Mouse (Mus musculus) limb, embryonic 11.5 days (tissue): ENCODE results near the gene Pik3r1. TPM values are rescaled to one million over a fixed set of nuclear protein-coding genes. Genes with fewer than 3 reads are reported as not detected.

Experiments
- ATAC-seq: fragments of 200-750 bp; cut with Nextera tagmentation; 2 replicates; pipeline ENCODE4 v1.8.0; 2017; ENCODE audit warnings: low read depth; ENCODE audit not compliant: insufficient number of reproducible peaks, low FRiP score, low TSS enrichment
- DNase-seq: peaks from one replicate; pipeline ENCODE4 v3.0.0-alpha.2; 2015; ENCODE audit warnings: low spot score
- H3K27ac ChIP-seq: fragments of 300-500 bp; sonication (generic); replicated peaks from 2 replicates; pipeline ENCODE4 v1.5.1; 2014; ENCODE audit warnings: low read depth, mild to moderate bottlenecking, low read length
- H3K27me3 ChIP-seq: fragments of 300-500 bp; sonication (generic); 2 replicates; pipeline ENCODE4 v1.6.1; 2014; ENCODE audit warnings: mild to moderate bottlenecking, low read length, mixed read lengths; ENCODE audit not compliant: control insufficient read depth, insufficient read depth
- H3K36me3 ChIP-seq: fragments of 300-500 bp; sonication (generic); 2 replicates; pipeline ENCODE4 v1.6.1; 2014; ENCODE audit warnings: mild to moderate bottlenecking, low read length, moderate library complexity, mixed read lengths; ENCODE audit not compliant: control insufficient read depth, insufficient read depth
- H3K4me1 ChIP-seq: fragments of 300-500 bp; sonication (generic); 2 replicates; pipeline ENCODE4 v1.6.1; 2014; ENCODE audit warnings: low read length, mixed read lengths; ENCODE audit not compliant: control insufficient read depth, insufficient read depth
- H3K4me2 ChIP-seq: fragments of 300-500 bp; sonication (generic); 2 replicates; pipeline ENCODE4 v1.6.1; 2014; ENCODE audit warnings: low read depth, mild to moderate bottlenecking, moderate library complexity; ENCODE audit not compliant: severe bottlenecking
- H3K4me3 ChIP-seq: fragments of 300-500 bp; sonication (generic); 2 replicates; pipeline ENCODE4 v1.5.1; 2014; ENCODE audit warnings: low read depth, low read length
- H3K9ac ChIP-seq: fragments of 300-500 bp; sonication (generic); 2 replicates; pipeline ENCODE4 v1.6.1; 2014; ENCODE audit warnings: mild to moderate bottlenecking, low read length
- H3K9me3 ChIP-seq: fragments of 300-500 bp; sonication (generic); 2 replicates; pipeline ENCODE4 v1.6.1; 2016; ENCODE audit warnings: low read length; ENCODE audit not compliant: control insufficient read depth
- WGBS: fragments of 180-500 bp; shearing (Covaris S2); extraction: QIAGEN DNeasy Blood & Tissue Kit; methylation state at CpG from one replicate; pipeline ENCODE4 v1.1.7; 2014; 5-methylcytosine and 5-hydroxymethylcytosine counted together
- polyA plus RNA-seq: library from polyadenylated mRNA; unstranded; fragments of >200 nt; fragmentation: Nextera tagmentation; extraction: Ambion mirVana; gene quantifications from 2 replicates; pipeline ENCODE4 v1.2.1, GENCODE M21; 2014

Gene Pik3r1
- polyA plus RNA-seq, 1 experiment from 2014 or later: 14.6 TPM

- 34% methylated on average over 3 of the region's 3 CpGs for WGBS
- no peak overlapping the region for H3K27ac ChIP-seq
- peaks cover 8% of the 10 kb centered on the region for H3K4me1 ChIP-seq
- ATAC-seq (no peak), DNase-seq (no peak)
- H3K36me3 ChIP-seq: no peaks in the 10 kb centered on the region
- H3K9ac ChIP-seq: no peak overlapping the region
- 0 out of 2 replicates have a peak, but pooled peaks cover 4% of the 10 kb centered on the region for H3K27me3 ChIP-seq
- H3K4me2 ChIP-seq: no peak overlapping the region
- no peaks in the 10 kb centered on the region for H3K9me3 ChIP-seq
- no peak overlapping the region for H3K4me3 ChIP-seq
These were observed 71.7 kb downstream of the Pik3r1 start for GRCm38 (mm10) chr13:101696316-101696715.

GRCm38 (mm10) chr13:101695876-101696275, 72.1 kb downstream of the Pik3r1 start:
- WGBS: 5% methylated on average over 7 of the region's 7 CpGs
- Histone ChIP-seq H3K4me1 (peaks cover 8% of the 10 kb centered on the region), H3K36me3 (no peaks in the 10 kb centered on the region), H3K4me2 (no peak overlapping the region), H3K4me3 (no peak overlapping the region), H3K27ac (no peak overlapping the region), H3K27me3 (0 out of 2 replicates have a peak, but pooled peaks cover 4% of the 10 kb centered on the region), H3K9ac (no peak overlapping the region), H3K9me3 (no peaks in the 10 kb centered on the region)
- peak; percentile 93 for DNase-seq
- no peak for ATAC-seq

DNA sequence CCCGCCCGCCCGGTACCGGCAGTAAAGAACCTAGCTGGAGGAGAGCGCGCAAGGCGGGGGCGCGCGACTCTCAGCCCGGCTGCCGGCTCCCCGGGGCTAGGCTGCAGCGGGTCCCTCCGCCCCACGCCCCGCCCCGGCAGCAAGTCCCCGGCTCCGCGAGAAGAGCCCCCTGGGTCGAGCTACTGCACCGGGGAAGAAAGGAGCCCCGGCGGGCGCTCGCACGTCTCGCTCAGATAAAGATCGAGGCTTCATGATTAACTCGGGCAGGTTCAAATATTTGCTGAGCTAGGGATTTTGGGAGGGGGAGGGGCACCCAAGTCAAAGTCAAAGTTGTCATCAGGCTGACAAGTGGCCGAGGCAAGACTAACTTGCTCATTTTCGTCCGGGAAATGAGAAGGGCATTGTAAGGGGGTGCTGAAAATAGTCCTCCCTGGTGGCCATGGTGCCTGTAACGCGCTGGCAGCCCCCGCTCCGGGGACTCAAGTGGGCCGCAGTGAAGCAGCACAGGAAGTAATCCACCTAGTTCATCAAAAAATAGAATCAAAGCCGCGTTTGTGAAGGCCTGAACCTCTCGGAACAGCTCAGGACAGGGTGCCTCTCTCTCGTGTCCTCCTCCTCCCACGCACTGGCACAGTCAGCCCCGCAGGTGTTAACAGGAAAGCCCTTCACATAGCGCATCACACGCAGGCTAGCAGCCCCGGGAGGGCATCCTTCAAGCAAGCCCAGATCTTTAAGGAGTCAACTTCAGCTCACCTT, 73.3 kb downstream of the Pik3r1 start:
- H3K27me3 ChIP-seq: 0 out of 2 replicates have a peak, but pooled peaks cover 4% of the 10 kb centered on the region
- peak overlapping the region; percentile 55 for H3K9ac ChIP-seq
- ATAC-seq (peak; percentile 46; the same call in 1 of the 2 replicates), DNase-seq (peak; percentile 62)
- H3K36me3 ChIP-seq: no peaks in the 10 kb centered on the region
- WGBS: under 1% methylated on average over 48 of the region's 48 CpGs
- H3K27ac ChIP-seq: no peak overlapping the region
- no peaks in the 10 kb centered on the region for H3K9me3 ChIP-seq
- peaks cover 8% of the 10 kb centered on the region for H3K4me1 ChIP-seq
- peak overlapping the region; percentile 56 for H3K4me3 ChIP-seq
- peak overlapping the region; percentile 97 for H3K4me2 ChIP-seq

- Histone ChIP-seq H3K9me3 (no peaks in the 10 kb centered on the region), H3K27me3 (0 out of 2 replicates have a peak, but pooled peaks cover 4% of the 10 kb centered on the region), H3K4me3 (peak overlapping the region; percentile 56), H3K27ac (no peak overlapping the region), H3K4me2 (peak overlapping the region; percentile 97), H3K4me1 (peaks cover 8% of the 10 kb centered on the region), H3K9ac (peak overlapping the region; percentile 55), H3K36me3 (no peaks in the 10 kb centered on the region)
- peak; percentile 58 for ATAC-seq
- WGBS: under 1% methylated on average over 12 of the region's 12 CpGs
- peak; percentile 43 for DNase-seq
These were observed 74.0 kb downstream of the Pik3r1 start for GRCm38 (mm10) chr13:101693967-101694495.

DNA sequence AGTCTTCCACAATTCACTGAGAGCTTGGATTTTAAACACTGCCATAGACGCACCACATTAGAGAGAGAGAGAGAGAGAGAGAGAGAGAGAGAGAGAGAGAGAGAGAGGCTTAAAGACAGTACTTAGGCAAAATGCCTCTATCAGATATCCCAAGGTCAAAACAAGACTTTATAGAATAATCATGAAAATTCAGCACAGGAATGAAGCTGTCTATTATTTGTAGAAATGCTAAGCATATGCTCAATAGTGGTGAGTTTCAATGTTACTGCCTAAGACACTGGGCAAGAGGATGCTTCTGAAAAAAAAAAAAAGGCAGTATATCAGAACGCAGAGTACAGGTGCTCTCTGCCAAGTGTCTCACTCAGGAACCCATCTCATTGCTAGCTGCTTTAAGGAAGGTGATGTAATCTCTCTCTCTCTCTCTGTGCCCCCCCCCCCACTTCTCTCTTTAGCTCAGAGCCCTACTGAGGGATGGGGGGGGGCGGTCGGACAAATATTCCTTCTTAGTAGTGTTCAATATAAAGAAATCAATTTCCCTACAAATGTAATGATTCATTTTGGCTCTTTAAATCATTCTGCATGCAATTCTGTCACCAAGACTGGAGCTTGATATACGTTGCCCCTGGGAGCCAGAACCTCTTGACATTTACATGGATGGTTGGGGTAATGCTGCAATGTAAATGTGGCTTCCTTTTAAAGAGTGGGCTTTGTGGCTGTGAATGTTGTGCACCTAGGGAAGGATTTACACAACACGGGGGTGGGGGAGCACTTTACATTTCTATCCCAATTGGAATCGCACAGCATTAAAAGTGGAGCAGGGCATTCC, 74.9 kb downstream of the Pik3r1 start:
- Histone ChIP-seq H3K27ac (no peak overlapping the region), H3K4me2 (peak overlapping the region; percentile 30), H3K4me3 (no peak overlapping the region), H3K36me3 (0 out of 2 replicates have a peak, but pooled peaks cover 2% of the 10 kb centered on the region), H3K9ac (no peak overlapping the region), H3K9me3 (no peaks in the 10 kb centered on the region), H3K27me3 (0 out of 2 replicates have a peak, but pooled peaks cover 4% of the 10 kb centered on the region), H3K4me1 (peaks cover 8% of the 10 kb centered on the region)
- DNase-seq (no peak), ATAC-seq (no peak)
- 53% methylated on average over 7 of the region's 7 CpGs for WGBS

GRCm38 (mm10) chr13:101692239-101692784, 75.7 kb downstream of the Pik3r1 start:
- H3K9me3 ChIP-seq: no peaks in the 10 kb centered on the region
- no peak overlapping the region for H3K9ac ChIP-seq
- 0 out of 2 replicates have a peak, but pooled peaks cover 4% of the 10 kb centered on the region for H3K27me3 ChIP-seq
- ATAC-seq (no peak), DNase-seq (peak; percentile 48)
- peaks cover 2% of the 10 kb centered on the region; the same call in 1 of the 2 replicates for H3K36me3 ChIP-seq
- peak overlapping the region; percentile 30; the same call in 1 of the 2 replicates for H3K4me2 ChIP-seq
- 21% methylated on average over 17 of the region's 17 CpGs for WGBS
- H3K4me1 ChIP-seq: peaks cover 8% of the 10 kb centered on the region
- H3K4me3 ChIP-seq: no peak overlapping the region; the same call in 1 of the 2 replicates
- H3K27ac ChIP-seq: no peak overlapping the region

DNA sequence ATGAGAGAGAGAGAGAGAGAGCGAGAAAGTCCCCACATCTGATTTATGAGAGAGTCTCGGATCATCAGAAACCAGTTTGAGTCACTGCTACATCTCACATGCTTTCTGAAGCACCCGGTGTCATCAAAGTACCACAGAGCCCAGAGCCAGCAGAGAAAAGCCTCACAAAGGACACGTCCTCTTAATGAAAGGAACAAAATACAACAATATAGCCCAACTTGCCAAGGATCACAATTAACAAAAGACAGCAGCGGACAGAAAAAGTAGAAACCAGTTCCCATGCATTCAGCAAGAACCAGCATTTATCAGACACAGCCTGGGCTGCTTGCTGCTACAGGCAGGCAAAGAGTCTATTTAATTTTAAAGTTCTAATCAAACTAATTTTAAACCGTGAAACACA, 76.3 kb downstream of the Pik3r1 start:
- H3K4me1 ChIP-seq: peaks cover 8% of the 10 kb centered on the region
- H3K36me3 ChIP-seq: peaks cover 2% of the 10 kb centered on the region; the same call in 1 of the 2 replicates
- no peak overlapping the region for H3K9ac ChIP-seq
- H3K4me2 ChIP-seq: no peak overlapping the region
- no peaks in the 10 kb centered on the region for H3K9me3 ChIP-seq
- ATAC-seq (no peak), DNase-seq (no peak)
- WGBS: 69% methylated on average over 6 of the region's 6 CpGs
- H3K4me3 ChIP-seq: no peak overlapping the region
- H3K27ac ChIP-seq: no peak overlapping the region
- 0 out of 2 replicates have a peak, but pooled peaks cover 4% of the 10 kb centered on the region for H3K27me3 ChIP-seq
